Mouse (Mus musculus) cerebellum, postnatal 36 days (tissue): Measurements from ENCODE around the gene Gm27235.
"Not testable (repeated sequence)": the region's sequence is repeated elsewhere in the genome, so short reads cannot be mapped to it uniquely, and the experiment has no call there.

ENCODE experiments used
- DNase-seq, 2 experiments: peaks; one replicate each; pipeline ENCODE4 v3.0.0; 2021 to 2022; ENCODE audit warnings: mixed read lengths in 2 of 2

Gm27235 gene

DNA sequence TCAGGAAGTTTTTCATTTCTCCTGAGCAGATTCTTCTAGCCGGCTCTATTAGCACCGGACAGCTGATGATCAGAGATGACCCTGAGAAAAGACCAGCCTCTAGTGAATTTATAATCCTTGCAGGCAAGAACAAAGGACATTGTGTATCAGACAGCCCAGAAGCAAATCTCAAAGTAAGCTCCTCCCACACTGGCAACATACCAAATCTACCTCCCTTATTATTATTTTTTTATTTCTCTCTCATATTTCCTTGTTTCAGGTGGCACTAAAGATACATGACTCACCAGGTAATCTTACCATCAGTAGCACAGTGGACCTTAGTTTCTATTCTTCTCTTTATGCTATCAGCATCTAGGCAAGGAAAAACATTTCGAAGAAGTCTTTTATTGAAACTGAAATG lies at the start of gene Gm27235, which contains the start of gene D730048I06Rik:
Gm27235 (minus strand) TSS at position 101 of the 400 bp plus-strand sequence.
D730048I06Rik (minus strand) TSS at position 112 of the 400 bp plus-strand sequence.
- DNase-seq = no peak

DNA sequence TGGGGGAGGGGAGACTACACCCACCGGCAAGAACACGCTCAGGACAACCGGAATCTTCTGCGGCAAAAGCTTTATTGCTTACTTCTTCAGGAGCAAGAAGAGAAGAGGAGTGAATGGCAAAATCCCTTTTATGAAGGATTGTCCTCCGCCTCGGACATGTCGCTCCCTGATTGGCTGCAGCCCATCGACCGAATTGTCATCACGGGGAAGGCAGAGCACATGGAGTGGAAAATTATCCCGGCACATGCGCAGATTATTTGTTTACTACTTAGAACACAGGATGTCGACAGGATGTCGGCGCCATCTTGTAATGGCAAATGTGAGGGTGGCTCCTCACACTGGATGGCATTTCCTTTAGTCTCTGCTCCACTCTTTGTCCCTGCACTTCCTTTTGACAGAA lies 28.0 kb upstream of the Gm27235 start:
- DNase-seq = not testable (repeated sequence)

DNA sequence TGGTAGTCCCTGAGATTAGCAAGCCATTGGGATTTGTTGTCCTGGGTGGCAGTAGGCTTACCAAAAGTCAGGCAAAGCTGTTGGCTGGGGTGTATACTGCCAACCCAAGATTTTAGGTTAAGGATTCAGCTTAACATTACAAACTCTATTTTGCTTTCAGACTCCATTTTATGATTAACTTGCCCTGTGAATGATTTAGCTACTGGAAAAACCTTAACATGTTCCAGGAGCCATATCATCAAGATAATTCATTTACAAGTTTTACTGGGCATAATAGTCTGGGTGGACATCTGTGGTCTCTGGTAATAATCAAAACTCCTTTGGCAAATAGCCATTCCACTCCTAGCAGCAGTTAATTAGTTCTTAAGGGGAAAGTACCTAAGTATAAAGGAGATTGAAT lies 8.2 kb upstream of the Gm27235 start:
- DNase-seq = no peak

DNA sequence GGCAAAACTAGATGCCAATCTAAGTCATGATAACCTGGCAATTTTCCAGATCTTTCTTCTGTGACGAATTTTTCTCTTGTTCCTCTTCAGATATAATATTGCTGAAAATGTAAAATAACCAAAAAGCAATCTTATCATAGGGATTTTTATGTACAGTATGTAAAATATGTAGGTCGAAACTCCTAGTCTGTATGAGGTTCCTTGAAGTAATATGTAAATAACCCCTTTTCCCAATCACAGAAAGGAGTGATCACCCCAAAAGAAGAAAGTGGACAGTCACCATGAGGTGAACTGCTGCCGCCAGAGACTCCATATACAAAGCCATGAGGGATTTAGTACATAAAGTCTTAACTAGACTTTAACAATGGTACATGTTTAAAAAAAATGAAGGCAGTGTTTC lies 11.9 kb downstream of the Gm27235 start, which contains the start of gene Gm17727:
Gm17727 (minus strand) TSS at position 101 of the 400 bp plus-strand sequence.
- no peak for DNase-seq

DNA sequence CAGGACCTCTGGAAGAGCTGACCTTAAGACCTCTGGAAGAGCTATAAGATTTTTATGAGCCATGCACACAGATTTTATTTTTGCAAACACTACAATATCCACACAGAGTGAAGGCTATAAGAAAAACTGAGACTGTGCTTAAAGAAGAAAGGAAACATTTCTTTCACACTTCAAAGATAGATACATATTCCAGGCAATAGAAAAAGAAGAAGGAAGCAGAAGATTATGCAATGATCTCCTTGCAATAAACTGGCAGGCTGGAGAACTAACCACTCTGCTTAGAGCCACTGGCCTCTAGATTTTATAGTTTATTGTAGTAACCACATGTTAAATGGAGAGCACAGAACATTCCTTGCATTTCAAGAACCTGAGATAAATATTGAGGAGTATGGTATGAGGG lies 33.1 kb downstream of the Gm27235 start:
- DNase-seq = no peak

DNA sequence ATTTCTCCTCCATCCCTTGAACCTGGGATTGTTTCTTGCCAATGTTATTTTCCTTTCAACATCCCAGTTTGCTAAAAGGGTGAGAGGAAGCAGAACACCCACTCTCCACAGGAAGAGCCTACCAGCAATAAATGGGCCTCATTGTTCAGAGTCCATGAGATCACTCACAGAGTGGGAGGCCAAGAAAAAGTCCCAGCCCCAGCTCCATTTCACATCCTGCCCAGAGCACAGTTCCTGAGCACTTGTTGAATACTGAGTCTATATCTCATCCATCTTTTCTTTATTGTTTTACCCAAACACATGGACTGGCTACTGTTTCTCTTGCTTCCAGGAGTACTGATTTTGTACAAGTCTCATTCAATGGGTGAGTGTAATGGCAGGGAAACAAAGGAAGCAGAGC lies 49.2 kb downstream of the Gm27235 start, which contains the start of gene Gm17677:
Gm17677 (plus strand) TSS at position 301 of the 400 bp plus-strand sequence.
- DNase-seq = no peak
